8 mouse cellular contexts compared by ENCODE assay signal in genomic region chr7:6397996-6398975, GRCm38 (mm10). TPM values are rescaled to one million over a fixed set of nuclear protein-coding genes. Genes with fewer than 3 reads are reported as not detected.
DNase-seq lines count a peak whose midpoint lies in the region; ATAC-seq and TF ChIP-seq lines count a peak whose summit lies in the region.

TSS of gene Smim17 (plus strand) at chr7:6398715.

- intact Hi-C loops in heart, postnatal 10 days (cut with DNase I), result no loop called here

- 31% methylated on average over 25 of the region's 25 CpGs for WGBS in forebrain, embryonic 12.5 days
- 21% methylated on average over 25 of the region's 25 CpGs for WGBS in liver, embryonic 14.5 days (ENCODE audit: insufficient replicate concordance)
- WGBS in stomach, embryonic 16.5 days, result 25% methylated on average over 25 of the region's 25 CpGs

- peak; percentile 53 for TF ChIP-seq POLR2A in ES-Bruce4 (IDR thresholded peaks at IDR 0.05; ENCODE audit: insufficient read depth, low read length)

- peak within 1 kb of the TSS; percentile 98 for H3K4me3 ChIP-seq in ES-Bruce4 (ENCODE audit: low read depth, low read length)
- H3K4me3 ChIP-seq in brown adipose tissue, adult 24 weeks (ENCODE audit: insufficient read depth, low read depth, low read length), result peak within 1 kb of the TSS; percentile 64
- peak within 1 kb of the TSS; percentile 49 for H3K4me3 ChIP-seq in forebrain, embryonic 12.5 days (replicated peaks)
- H3K4me3 ChIP-seq in liver, embryonic 14.5 days (ENCODE audit: insufficient read depth in 1 of 2, low read depth in 2 of 2, low read length in 2 of 2), result peak within 1 kb of the TSS; percentile 38 to 74
- peak within 1 kb of the TSS; percentile 55 for H3K4me3 ChIP-seq in stomach, embryonic 16.5 days (replicated peaks; ENCODE audit: low read length)

- no peak for TF ChIP-seq EP300 in ES-Bruce4 (IDR thresholded peaks at IDR 0.05; ENCODE audit: insufficient read depth, low read depth, low read length)
- no peak for TF ChIP-seq EP300 in liver, embryonic 14.5 days (IDR thresholded peaks at IDR 0.05; ENCODE audit: low read depth)

- H3K9me3 ChIP-seq in ES-Bruce4 (replicated peaks; ENCODE audit: control insufficient read depth, insufficient read depth, low read length, poor library complexity, severe bottlenecking), result no peaks in the 10 kb centered on the region
- H3K9me3 ChIP-seq in forebrain, embryonic 12.5 days, result no peaks in the 10 kb centered on the region
- no peaks in the 10 kb centered on the region for H3K9me3 ChIP-seq in liver, embryonic 14.5 days (ENCODE audit: control insufficient read depth, low read length)
- H3K9me3 ChIP-seq in stomach, embryonic 16.5 days (replicated peaks; ENCODE audit: control insufficient read depth, low read length), result no peaks in the 10 kb centered on the region

- peak within 1 kb of the TSS; percentile 26 for H3K9ac ChIP-seq in ES-Bruce4 (ENCODE audit: low read depth, poor library complexity, severe bottlenecking)
- H3K9ac ChIP-seq in forebrain, embryonic 12.5 days, result peak within 1 kb of the TSS; percentile 61
- H3K9ac ChIP-seq in liver, embryonic 14.5 days (replicated peaks), result no peak within 1 kb of the TSS
- peak within 1 kb of the TSS; percentile 68 for H3K9ac ChIP-seq in stomach, embryonic 16.5 days (ENCODE audit: low read length)

- no peaks in the 10 kb centered on the region for H3K27me3 ChIP-seq in ES-Bruce4 (ENCODE audit: control insufficient read depth, insufficient read depth, low read length, poor library complexity, severe bottlenecking)
- no peaks in the 10 kb centered on the region for H3K27me3 ChIP-seq in forebrain, embryonic 12.5 days
- H3K27me3 ChIP-seq in liver, embryonic 14.5 days (ENCODE audit: control insufficient read depth, insufficient read depth, low read length), result no peaks in the 10 kb centered on the region
- H3K27me3 ChIP-seq in stomach, embryonic 16.5 days (ENCODE audit: control insufficient read depth, insufficient read depth, low read length), result no peaks in the 10 kb centered on the region

- DNase-seq in heart, postnatal 10 days, result peak; percentile 46 to 58
- peak; percentile 65 to 69 for DNase-seq in kidney, postnatal 4 days
- peak; percentile 9 to 16 (median 13) for DNase-seq in liver, embryonic 14.5 days (ENCODE audit: low read depth in 3 of 3, low spot score in 3 of 3)
- DNase-seq in natural killer cell, adult 2 months (ENCODE audit: low spot score in 2 of 2), result peak; percentile 29

- H3K36me3 ChIP-seq in ES-Bruce4 (ENCODE audit: control insufficient read depth, insufficient read depth, low read length, poor library complexity, severe bottlenecking), result no peaks in the 10 kb centered on the region
- peaks cover 21% of the 10 kb centered on the region for H3K36me3 ChIP-seq in forebrain, embryonic 12.5 days (replicated peaks)
- H3K36me3 ChIP-seq in liver, embryonic 14.5 days (replicated peaks; ENCODE audit: control insufficient read depth, insufficient read depth, low read depth), result no peaks in the 10 kb centered on the region
- H3K36me3 ChIP-seq in stomach, embryonic 16.5 days (ENCODE audit: control insufficient read depth, insufficient read depth, low read length), result no peaks in the 10 kb centered on the region

- H3K27ac ChIP-seq in ES-Bruce4 (ENCODE audit: insufficient read depth, low read length), result no peak within 1 kb of the TSS
- H3K27ac ChIP-seq in brown adipose tissue, adult 24 weeks (replicated peaks; ENCODE audit: low read depth, low read length), result no peak within 1 kb of the TSS
- H3K27ac ChIP-seq in forebrain, embryonic 12.5 days, result no peak within 1 kb of the TSS
- no peak within 1 kb of the TSS for H3K27ac ChIP-seq in liver, embryonic 14.5 days
- H3K27ac ChIP-seq in stomach, embryonic 16.5 days (ENCODE audit: low read length), result no peak within 1 kb of the TSS

- no peaks in the 10 kb centered on the region for H3K4me1 ChIP-seq in ES-Bruce4 (ENCODE audit: control insufficient read depth, insufficient read depth, low read length)
- H3K4me1 ChIP-seq in brown adipose tissue, adult 24 weeks (ENCODE audit: control insufficient read depth, insufficient read depth, insufficient read length, low read length), result no peaks in the 10 kb centered on the region
- peaks cover 10% of the 10 kb centered on the region for H3K4me1 ChIP-seq in forebrain, embryonic 12.5 days
- no peaks in the 10 kb centered on the region; a peak in 1 of 4 replicates for H3K4me1 ChIP-seq in liver, embryonic 14.5 days (replicated peaks; ENCODE audit: control insufficient read depth in 2 of 2, insufficient read depth in 2 of 2, low read length in 1 of 2)
- no peaks in the 10 kb centered on the region for H3K4me1 ChIP-seq in stomach, embryonic 16.5 days (ENCODE audit: control insufficient read depth, insufficient read depth, low read length)

- H3K4me2 ChIP-seq in forebrain, embryonic 12.5 days, result peak within 1 kb of the TSS; percentile 65
- H3K4me2 ChIP-seq in liver, embryonic 14.5 days (ENCODE audit: low read depth), result peak within 1 kb of the TSS; percentile 53
- H3K4me2 ChIP-seq in stomach, embryonic 16.5 days (ENCODE audit: low read depth, low read length), result peak within 1 kb of the TSS; percentile 65

- peak; percentile 93 for ATAC-seq in forebrain, embryonic 12.5 days (ENCODE audit: low FRiP score)
- peak; percentile 52; the same call in 1 of the 2 replicates for ATAC-seq in liver, embryonic 14.5 days (ENCODE audit: insufficient read depth)
- ATAC-seq in stomach, embryonic 16.5 days (ENCODE audit: insufficient read depth, low FRiP score), result peak; percentile 60; the same call in 1 of the 2 replicates

- no peak for TF ChIP-seq CTCF in ES-Bruce4 (IDR thresholded peaks at IDR 0.05; ENCODE audit: low read depth, low read length)
- no peak for TF ChIP-seq CTCF in liver, embryonic 14.5 days (IDR thresholded peaks at IDR 0.05; ENCODE audit: low read depth)

RNA-seq across cellular contexts. Expression of gene Smim17, which starts in this region (rescaled TPM):
- polyA plus RNA-seq in ES-Bruce4 (2011; ENCODE audit: insufficient read depth, insufficient read length, low read depth, missing spikeins), result 1.1 and 1.3 TPM in 2 replicates
- not detected in 2 replicates for polyA plus RNA-seq in brown adipose tissue, adult 24 weeks (2012; ENCODE audit: insufficient read depth, insufficient read length, missing spikeins)
- polyA plus RNA-seq in forebrain, embryonic 12.5 days (2016; fragmentation: Nextera tagmentation; extraction: Ambion mirVana), result 0.82 and 1.6 TPM in 2 replicates
- not detected for total RNA-seq in heart, postnatal 10 days (2021)
- polyA plus RNA-seq in liver, embryonic 14.5 days (2012; rRNA removed), result 0.03 and 0.42 TPM in 2 replicates
- polyA plus RNA-seq in liver, embryonic 14.5 days (2014; fragmentation: Nextera tagmentation; extraction: Ambion mirVana), result not detected in 2 replicates
- polyA plus RNA-seq in stomach, embryonic 16.5 days (2015; fragmentation: Nextera tagmentation; extraction: Ambion mirVana), result 0.31 TPM in 1 of 2 replicates, not detected in the other

Comparison
In these comparisons a context has a peak if more than half of its experiments do, and no peak if none do; other contexts are left out.
1. Peak in DNase-seq in heart, postnatal 10 days; RNA of the gene not detected or under 1 TPM.
2. Peak in DNase-seq, ATAC-seq, H3K4me3 ChIP-seq and H3K4me2 ChIP-seq in liver, embryonic 14.5 days; RNA of the gene not detected or under 1 TPM.
3. Peak in ATAC-seq, H3K4me3 ChIP-seq, H3K9ac ChIP-seq and H3K4me2 ChIP-seq in stomach, embryonic 16.5 days; RNA of the gene not detected or under 1 TPM.
4. DNase-seq: peak in every context shown above with its lines; median percentile 67 in kidney, postnatal 4 days; 52 in heart, postnatal 10 days; 29 in natural killer cell, adult 2 months; 13 in liver, embryonic 14.5 days.